Mouse (Mus musculus): ENCODE measurements around the gene B3gntl1. TPM values are rescaled to one million over a fixed set of nuclear protein-coding genes. Genes with fewer than 3 reads are reported as not detected.
A peak's percentile ranks its signal among the peaks of the same experiment; 100 is the strongest.

Gene B3gntl1
- total RNA-seq, 2 experiments from 2014 or later, result 6.9 to 7.0 TPM

- intact Hi-C loops (cut with DNase I), result no loop called here
- peak in 1 of 2 experiments; percentile 81 for DNase-seq (ENCODE audit: extremely low spot score in 1 of 2, low spot score in 2 of 2)
These were observed 20.2 kb downstream of the B3gntl1 start for GRCm38 (mm10) chr11:121652547-121653305.

GRCm38 (mm10) chr11:121651983-121652382 is 21.0 kb downstream of the B3gntl1 start:
- intact Hi-C loops (cut with DNase I), result no loop called here
- DNase-seq (ENCODE audit: extremely low spot score in 1 of 2, low spot score in 2 of 2), result no peak

- intact Hi-C loops (cut with DNase I), result no loop called here
- DNase-seq (ENCODE audit: extremely low spot score in 1 of 2, low spot score in 2 of 2), result no peak
These were observed 21.4 kb downstream of the B3gntl1 start for GRCm38 (mm10) chr11:121651556-121651955.

DNA sequence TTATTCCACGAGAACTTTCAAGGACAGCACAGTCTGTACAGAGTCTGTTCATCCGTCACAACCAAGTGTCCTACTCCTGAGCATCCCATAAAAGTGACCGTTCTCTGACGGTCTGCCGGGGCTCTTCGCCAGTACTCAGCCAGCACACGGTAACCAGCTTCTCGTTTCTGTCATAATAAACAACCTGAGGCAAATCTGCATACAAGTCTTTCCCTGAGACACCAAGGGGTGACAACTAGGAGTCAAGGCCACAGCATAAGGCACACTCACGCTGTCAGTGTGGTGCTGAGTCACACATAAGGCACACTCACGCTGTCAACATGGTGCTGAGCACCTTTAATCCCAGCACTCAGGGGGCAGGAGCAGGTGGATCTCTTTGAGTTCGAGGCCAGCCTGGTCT is 22.3 kb downstream of the B3gntl1 start:
- intact Hi-C loops (cut with DNase I), result no loop called here
- no peak for DNase-seq (ENCODE audit: extremely low spot score in 1 of 2, low spot score in 2 of 2)

DNA sequence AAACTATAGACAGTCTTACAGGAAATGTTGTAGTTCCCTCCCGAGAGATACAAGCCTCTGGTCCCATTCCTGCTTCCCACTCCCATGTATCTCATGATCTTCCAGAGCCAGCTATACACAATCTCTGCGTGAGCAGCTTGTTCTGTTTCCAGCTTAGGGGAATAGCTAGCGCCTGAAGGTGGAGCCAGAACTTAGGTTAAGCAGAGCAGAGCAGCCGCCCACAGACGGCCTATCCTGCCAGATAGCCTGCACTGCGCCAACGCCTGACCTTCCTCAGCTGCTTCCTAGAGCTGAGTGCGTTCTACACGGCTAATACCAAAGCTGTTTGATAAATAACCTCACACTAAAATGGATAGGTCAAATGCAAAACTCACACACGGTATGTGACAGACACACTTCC is 23.1 kb downstream of the B3gntl1 start:
- intact Hi-C loops (cut with DNase I), result no loop called here

DNA sequence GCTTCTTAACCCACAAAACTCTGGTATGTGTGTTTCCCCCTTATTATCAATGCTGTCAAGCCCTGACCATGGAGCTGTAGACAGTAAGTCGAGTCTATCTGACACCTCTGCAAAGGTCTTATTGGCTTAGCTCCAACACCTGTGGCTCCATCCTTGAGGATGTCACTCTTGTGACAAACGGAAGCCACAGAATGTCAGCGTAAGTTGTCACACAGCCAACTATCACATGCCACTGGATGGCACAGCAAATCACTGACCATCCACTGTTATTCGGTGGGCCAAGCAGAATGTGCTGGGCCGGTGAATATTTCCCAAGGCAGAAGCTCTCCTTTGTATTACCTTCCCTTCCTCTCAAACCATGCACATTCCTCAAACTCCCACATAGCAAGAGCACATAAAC is 24.8 kb downstream of the B3gntl1 start:
- intact Hi-C loops (cut with DNase I), result no loop called here
- DNase-seq (ENCODE audit: extremely low spot score in 1 of 2, low spot score in 2 of 2), result no peak

More for the DNA sequence above, 23.1 kb downstream of the B3gntl1 start:
- DNase-seq (ENCODE audit: extremely low spot score in 1 of 2, low spot score in 2 of 2), result peak in 1 of 2 experiments; percentile 29

DNA sequence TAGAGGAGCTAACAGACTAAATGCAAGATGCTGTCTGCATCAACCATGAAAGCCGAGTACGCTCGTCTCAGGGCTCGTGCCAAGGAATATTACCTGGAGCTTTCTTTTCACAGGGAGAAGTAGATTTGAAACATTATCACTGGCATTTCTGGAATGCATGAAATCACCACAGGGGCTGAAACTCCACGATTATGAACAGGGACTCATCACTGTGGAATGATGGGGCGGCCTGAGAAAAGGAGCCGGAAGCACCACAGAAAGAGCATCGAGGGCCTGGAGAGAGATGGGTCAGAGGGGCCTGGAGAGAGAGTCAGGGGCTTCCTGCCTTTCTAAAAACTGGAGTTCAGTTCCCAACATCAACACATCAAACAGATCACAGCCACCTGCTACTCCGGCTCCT is 25.6 kb downstream of the B3gntl1 start:
- intact Hi-C loops (cut with DNase I), result no loop called here
- DNase-seq (ENCODE audit: extremely low spot score in 1 of 2, low spot score in 2 of 2), result no peak

GRCm38 (mm10) chr11:121645394-121645793 is 27.6 kb downstream of the B3gntl1 start:
- DNase-seq (ENCODE audit: extremely low spot score in 1 of 2, low spot score in 2 of 2), result no peak
- intact Hi-C loops (cut with DNase I), result no loop called here

GRCm38 (mm10) chr11:121641501-121642145 is 31.3 kb downstream of the B3gntl1 start:
- peak in 1 of 2 experiments; percentile 40 for DNase-seq (ENCODE audit: extremely low spot score in 1 of 2, low spot score in 2 of 2)
- intact Hi-C loops (cut with DNase I), result no loop called here

DNA sequence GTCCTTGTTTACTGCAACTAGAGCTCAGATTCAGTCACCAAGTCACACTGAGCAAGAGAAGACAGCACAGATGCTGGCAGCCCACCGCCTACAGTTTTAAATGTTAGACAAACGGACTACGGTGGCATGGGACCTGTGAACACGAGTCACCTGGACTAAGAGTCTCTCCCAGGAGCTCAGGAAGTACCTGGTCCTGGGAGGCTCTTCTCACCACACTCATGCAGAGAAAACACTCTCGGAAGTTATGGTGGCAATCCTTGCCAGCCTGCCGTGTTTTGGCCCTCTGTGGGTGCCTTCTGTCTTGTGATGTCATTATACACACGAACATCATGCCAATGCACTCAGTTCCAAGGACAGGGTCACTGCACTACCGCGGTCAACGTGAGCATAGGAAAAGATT is 36.3 kb downstream of the B3gntl1 start:
- no peak for DNase-seq (ENCODE audit: extremely low spot score in 1 of 2, low spot score in 2 of 2)
- intact Hi-C loops (cut with DNase I), result no loop called here

- intact Hi-C loops (cut with DNase I), result loop anchor here (2.0 kb wide), 1 partner anchor 177 kb away; no protein-coding TSS in a partner anchor
- no peak for DNase-seq (ENCODE audit: extremely low spot score in 1 of 2, low spot score in 2 of 2)
These were observed 41.5 kb downstream of the B3gntl1 start for GRCm38 (mm10) chr11:121631410-121631809.

GRCm38 (mm10) chr11:121630406-121630805 is 42.5 kb downstream of the B3gntl1 start:
- no peak for DNase-seq (ENCODE audit: extremely low spot score in 1 of 2, low spot score in 2 of 2)
- intact Hi-C loops (cut with DNase I), result loop anchor here (2.0 kb wide), 1 partner anchor 178 kb away; no protein-coding TSS in a partner anchor

GRCm38 (mm10) chr11:121629529-121629928 is 43.4 kb downstream of the B3gntl1 start:
- intact Hi-C loops (cut with DNase I), result no loop called here
- no peak for DNase-seq (ENCODE audit: extremely low spot score in 1 of 2, low spot score in 2 of 2)

DNA sequence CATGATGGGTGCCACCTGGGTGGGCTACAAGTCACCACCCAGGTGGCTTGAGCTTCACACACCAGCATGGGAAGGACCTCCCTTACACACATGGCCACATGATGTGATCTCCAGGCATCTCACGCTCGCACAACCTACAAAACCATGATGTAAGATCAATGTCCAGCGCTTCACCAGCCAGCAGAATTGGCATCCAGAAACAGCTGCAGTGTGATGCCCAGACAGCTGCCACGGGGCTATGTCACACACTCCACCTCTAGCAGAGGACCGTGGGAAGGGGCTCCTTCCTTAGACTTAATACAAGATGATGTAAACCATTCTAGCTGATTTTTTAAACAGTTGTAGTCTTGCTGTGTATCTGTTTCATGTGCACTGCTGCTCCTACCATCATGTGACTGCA is 45.4 kb downstream of the B3gntl1 start:
- DNase-seq (ENCODE audit: extremely low spot score in 1 of 2, low spot score in 2 of 2), result no peak
- intact Hi-C loops (cut with DNase I), result no loop called here

GRCm38 (mm10) chr11:121625007-121625406 is 47.9 kb downstream of the B3gntl1 start:
- DNase-seq (ENCODE audit: extremely low spot score in 1 of 2, low spot score in 2 of 2), result no peak
- intact Hi-C loops (cut with DNase I), result no loop called here

DNA sequence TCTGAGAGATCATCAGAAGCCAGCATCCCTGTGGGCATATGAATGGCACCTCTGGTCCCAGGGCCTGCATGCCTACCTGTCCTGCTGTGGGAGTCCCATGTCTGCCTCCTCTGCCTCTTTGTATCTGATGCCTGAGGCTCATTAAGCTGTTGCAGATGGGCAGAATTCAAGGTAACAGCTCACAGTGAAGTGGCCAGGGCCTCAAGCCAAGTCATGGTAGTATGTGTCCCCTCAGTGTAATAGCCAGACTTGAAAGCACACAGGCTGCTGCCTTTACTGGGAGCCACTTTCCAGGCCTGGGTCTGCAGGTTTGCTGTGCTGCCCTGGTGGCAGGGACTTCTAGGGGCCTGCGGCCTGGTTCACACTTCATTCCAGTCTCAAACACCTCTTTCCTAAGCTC is 55.6 kb downstream of the B3gntl1 start:
- intact Hi-C loops (cut with DNase I), result no loop called here
- no peak for DNase-seq (ENCODE audit: extremely low spot score in 1 of 2, low spot score in 2 of 2)

DNA sequence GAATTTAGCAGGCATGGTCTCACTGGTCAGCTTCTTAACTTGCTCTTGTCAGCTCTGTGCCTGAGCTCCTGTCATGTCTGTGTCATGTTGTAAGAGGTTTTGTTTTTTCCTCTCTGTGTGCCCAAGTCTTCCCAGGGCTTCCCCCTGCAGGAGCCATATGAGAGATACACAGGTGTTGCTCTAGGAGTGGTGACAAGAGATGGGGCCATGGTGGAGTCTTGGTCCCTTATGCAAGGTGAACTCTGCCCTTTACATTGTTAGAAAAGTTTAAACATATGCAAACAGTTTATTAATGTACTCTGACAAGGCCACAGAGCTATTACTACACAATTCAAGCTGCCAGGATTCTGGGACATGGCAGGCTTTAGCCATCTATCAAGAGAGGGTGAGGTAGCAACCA is 56.5 kb downstream of the B3gntl1 start:
- intact Hi-C loops (cut with DNase I), result no loop called here
- no peak for DNase-seq (ENCODE audit: extremely low spot score in 1 of 2, low spot score in 2 of 2)

DNA sequence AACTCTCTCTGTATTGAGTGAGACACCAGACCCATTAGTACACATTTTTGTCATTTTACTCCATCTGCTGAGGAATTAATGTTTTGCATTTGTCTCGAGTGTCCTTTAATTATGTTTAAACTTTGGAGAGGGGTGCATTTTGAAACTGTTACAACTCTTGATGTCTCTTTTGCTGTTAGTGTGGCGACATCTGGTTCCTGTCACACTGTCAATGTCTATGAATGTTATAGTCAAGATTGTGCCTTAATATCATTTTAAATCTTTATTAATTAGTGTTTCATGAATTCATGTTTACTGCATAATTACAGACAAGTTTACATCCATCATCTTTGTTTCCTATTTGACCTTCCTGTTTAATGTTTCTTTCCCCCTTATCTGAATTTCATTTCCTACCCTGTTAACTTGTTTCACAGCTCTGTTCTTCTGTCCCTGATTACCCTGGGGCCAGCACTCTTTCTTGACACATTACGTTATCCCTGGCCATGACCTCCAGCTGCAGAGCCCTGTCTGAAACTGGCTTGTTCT is 56.9 kb downstream of the B3gntl1 start:
- DNase-seq (ENCODE audit: extremely low spot score in 1 of 2, low spot score in 2 of 2), result no peak
- intact Hi-C loops (cut with DNase I), result no loop called here

DNA sequence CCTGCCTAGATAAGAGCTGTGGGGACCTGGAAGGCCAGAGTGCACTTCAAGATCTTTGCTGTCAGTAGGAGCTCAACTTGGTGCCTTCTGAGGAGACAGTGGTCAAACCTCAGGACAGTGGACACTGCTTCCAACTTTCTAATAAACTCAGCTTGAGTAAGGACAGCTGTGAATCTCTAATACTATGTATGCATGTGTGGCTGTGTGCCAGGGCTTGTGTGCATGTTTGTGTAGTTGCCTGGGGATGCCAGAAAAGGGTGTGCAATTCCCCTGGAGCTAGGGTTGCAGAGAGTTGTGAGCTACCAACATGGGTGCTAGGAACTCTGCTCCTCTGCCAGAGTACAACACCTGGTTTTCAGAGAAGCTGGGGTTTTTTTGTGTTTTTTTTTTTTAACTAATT is 62.0 kb downstream of the B3gntl1 start:
- no peak for DNase-seq (ENCODE audit: extremely low spot score in 1 of 2, low spot score in 2 of 2)
- intact Hi-C loops (cut with DNase I), result no loop called here

GRCm38 (mm10) chr11:121605604-121606003 is 67.3 kb downstream of the B3gntl1 start:
- intact Hi-C loops (cut with DNase I), result loop anchor here (5.0 kb wide), 1 partner anchor 128 kb away; no protein-coding TSS in a partner anchor
- DNase-seq (ENCODE audit: extremely low spot score in 1 of 2, low spot score in 2 of 2), result no peak

Measured in left cerebral cortex, postnatal 10 days (tissue).